Mouse (Mus musculus): ENCODE results near the gene Coro2b.

The Coro2b gene

DNA sequence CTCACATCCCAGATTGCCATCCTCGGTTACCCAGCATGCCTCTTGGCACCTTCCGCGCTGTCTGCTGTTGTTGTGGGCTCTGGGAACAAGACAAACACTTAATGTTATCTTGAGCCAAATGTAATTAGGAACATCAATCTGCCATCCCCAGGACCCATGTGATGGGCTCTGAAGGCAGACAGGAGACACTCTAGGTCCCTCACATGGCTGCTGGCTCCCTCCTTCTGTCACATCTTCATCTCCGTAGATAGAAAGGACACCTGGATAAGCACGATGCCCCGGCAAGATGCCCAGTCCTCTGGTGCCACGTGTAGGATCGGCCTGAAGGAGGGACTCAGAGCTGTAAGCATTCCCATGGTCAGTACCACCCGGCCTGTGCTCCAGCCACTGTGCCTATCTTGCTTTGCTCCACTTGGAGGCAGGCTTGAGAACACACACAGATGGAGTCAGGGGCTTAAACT, 2.4 kb upstream of the Coro2b start:
- DNase-seq (ENCODE audit: low spot score) = no peak

DNA sequence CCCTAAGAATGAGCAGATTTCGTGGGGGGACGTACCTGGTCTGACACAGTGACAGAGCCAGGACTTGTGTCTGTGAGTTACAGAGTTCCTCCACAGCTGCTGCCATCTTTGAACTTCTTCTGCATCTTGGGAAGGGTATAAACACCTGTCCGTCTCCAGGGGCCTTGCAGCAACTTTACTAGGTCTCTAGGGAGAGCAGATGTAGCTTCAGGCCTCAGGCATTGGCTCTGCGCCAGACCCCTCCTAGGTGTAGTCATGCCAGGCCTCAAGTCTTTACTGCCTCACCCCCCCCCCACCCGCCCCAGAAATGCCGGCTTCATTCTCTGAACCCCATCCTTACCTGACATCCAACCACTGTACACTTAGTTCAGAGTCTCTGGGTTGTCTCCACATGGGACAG, 1.1 kb upstream of the Coro2b start:
- DNase-seq (ENCODE audit: low spot score) = no peak

DNA sequence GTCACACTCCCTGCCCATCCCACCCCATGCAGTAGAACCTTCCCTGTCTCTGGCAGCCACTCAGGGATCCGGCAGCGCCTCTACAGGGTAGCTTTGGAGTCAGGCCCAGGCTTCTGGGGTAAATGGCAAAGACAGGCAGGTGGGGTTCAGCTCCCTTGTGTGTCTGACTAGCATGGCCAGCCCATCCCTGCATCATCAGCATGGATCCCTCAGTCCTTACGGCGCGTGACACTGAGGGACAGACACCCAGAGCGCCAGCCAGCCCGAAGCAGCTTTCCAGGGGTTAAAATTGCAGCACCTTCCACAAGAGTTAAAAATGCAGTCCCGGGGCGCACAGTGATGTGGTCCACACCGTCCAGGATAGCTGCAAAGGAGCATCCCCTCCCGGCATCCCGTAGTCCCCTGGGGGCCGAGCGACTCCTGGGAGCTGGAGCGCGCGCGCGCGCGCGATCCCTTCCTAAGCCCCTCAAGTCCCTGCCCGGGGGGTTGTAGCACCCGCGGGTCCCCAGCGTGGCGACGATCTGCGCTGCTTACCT, 657 bp downstream of the Coro2b start:
- DNase-seq (ENCODE audit: low spot score) = no peak

DNA sequence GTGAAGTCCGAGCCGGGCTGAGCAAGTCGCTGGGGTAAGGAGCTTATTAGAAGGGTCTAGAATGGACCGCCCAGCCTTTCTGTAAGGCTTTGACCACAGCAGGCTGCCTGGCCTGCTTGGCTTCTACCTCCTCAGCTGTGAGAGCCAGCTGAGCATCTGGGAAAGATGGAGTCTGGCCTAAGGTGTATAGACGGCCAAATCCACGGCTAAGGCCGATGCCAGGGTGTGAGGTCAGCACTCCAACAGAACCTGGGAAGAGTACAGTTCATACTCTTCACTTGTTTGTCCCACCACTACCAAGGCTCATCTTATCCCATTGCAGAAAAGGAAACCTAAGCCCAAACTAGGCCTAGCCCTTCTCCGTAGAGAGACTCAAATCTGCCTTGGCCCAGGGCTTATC, 1.3 kb downstream of the Coro2b start:
- DNase-seq (ENCODE audit: low spot score) = no peak

DNA sequence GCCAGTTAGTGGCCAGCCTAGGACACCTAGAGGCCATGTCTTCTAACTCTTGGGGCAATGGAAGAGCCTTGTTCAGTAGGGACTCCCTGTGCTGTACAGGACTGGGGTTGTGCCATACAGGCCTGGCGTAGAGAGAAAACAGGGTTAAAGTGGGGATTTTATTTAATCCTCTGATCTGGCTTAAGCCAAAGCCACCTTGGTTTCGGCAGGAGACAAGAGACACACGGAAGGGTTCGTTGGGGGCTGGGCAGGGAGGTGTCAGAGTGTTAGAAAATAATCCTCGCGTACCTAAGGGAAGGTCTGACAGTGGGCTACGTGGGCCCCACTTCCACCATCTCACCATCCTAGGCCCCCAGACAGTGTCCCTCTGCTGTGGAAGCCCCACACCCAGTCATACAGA, 2.2 kb downstream of the Coro2b start:
- DNase-seq (ENCODE audit: low spot score) = no peak

DNA sequence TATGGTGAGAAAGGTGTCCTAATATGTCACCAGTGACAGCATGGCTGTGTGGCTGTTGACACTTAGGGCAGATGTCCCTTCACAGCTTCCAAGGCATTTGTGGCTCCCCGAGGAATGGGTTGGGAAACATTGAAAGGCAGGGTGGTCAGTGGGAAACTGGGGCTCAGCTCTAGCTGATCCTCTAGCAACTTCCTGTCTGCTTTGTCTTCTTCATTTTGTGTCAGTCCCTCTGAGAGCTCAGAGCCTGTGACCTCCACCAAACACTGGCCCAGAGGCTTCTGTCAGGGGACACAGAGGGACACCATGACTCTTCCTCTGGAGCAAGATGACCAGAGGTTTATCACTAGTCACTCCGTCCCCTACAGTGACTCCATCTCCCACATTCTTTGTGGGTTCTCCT, 2.7 kb downstream of the Coro2b start:
- no peak for DNase-seq (ENCODE audit: low spot score)

DNA sequence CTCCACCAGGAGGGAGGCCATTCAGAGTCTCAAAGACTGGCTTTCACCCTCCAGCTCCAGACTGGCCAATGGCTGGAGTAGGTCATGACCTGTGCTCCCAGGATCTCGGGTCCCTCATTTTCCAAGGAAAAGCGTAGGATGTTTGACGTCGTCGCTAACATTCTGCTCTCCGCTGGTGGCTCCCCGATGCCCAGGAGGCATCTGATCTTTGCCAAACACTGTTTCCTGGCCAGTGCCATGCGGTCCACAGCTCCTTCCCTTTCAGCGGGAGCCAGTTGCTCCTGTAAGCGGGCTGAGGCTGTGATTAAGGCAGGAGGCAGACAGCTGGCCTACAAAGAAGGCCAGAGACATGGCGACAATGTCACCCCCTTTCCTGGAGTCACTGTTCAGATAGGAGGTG, 4.0 kb downstream of the Coro2b start:
- no peak for DNase-seq (ENCODE audit: low spot score)

DNA sequence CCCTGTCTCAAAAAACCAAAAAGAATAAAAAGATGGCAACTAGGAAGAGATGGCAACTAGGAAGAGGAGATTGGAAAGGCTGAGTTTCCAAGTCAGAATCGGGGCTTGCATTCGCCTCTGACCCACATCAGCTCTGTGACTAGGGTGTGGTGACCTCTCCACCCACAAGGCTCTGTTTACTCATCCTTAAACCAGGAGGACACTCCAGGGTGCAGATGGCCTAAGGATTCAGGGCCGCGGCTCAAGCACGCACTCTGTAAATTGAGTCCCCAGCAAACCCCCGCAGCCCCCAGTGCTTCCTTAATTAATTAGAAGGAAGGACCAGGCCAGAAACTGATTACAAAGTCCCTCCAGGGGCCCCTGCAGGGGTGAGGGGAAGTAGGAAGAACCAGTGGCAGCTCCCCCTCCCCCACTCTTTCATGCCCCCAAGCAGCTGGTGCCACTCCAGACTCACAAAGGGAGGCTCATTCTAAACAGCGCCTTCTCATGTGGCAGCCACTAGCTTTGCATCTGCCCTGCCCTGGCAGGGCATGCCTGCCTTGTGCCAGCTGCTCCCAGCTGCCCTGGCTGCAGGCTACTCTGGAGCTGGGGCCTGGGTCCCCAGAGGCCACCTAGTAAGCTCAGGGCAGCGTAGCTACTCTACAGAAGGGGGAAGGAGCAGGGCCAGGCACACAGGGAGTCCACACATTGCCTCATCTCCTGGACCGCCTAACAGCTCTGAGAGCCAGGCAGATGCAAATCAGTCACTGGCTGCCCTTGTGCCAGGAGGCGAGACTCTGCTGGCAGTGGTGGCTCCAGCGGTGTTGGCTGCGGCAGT, 5.2 kb downstream of the Coro2b start:
- DNase-seq (ENCODE audit: low spot score) = no peak

DNA sequence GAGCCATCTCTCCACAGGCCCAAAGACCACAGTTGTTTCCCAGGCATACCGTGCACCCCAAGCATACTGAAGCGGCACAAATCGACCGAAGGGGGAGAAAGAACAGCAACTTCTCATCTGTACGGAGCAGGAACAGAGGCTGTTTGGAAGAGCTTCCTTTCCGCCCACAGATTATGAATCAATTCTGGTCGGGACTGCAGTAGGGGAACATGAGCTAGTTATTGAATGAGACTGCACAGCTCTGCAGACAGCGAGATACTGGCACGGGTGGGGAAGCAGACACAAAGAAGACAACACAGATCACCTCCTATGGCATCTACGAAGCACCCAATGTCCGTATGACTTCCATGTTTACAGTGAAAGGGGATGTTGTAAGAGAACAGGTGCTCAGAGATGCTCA, 8.3 kb downstream of the Coro2b start:
- DNase-seq (ENCODE audit: low spot score) = no peak

DNA sequence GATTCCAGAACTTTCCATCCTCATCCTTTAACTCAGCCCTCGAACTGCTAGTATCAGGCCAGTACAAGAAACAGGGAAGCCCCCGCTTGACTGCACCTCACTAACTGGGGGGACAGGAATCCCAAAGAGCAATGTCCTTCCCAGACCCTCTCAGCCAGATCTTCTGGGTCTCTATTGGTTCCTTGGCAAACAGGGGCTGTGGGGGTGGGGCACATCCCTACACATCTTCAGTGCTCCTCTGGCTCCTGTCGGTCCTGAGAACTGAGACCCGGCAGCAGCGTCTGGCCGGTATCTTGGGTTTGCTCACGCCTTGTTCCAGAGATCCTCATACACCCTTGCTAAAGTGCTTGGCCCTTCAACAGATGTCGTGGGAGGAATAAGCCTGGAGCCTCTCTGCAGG, 10.0 kb downstream of the Coro2b start:
- DNase-seq (ENCODE audit: low spot score) = no peak

DNA sequence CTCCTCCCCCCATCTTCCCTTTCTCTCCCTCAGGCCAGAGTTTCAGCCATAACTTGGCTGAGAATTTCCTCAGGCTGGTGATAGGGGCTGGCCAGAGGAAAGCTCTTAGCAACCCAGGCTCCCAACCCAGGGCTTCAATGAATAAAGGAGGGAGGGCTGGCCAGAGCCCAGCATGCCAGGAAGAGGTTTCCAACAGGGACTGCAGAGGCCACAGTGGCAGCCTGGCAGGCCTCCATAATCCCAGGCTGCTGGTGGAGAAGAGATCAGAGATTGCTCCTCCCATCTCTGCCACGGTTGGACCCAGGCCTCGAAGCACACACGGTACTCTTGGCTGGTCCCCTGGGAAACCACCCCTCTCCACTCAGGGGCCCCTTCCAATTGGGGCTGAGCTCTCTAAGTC, 10.4 kb downstream of the Coro2b start:
- DNase-seq (ENCODE audit: low spot score) = no peak

DNA sequence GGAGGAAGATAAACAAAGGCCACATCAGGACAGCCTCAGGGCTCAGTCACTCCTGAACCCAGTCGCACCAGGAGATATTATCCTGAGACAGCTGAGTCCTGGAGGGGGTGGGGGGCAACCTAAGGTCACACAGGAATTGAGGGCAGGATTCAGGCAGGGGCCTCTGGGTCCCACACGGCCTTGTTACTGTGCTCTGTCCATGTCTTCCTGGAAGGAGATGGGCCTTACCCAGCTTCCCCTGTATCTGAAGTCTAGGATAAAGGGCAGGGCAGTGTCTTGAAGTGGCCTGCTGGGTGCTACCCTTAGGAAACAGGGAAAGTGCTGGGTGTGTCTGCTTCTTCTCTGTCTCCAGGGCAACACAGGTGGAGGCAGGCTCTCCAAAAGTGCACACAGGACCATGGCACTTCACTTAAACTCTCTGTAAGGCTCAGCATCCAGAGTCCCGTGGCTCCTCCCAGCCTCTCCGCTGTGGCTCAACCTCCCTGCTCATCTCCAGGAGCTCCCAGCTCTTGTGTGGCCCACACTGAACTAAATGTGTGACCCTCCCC, 12.0 kb downstream of the Coro2b start:
- DNase-seq (ENCODE audit: low spot score) = no peak

DNA sequence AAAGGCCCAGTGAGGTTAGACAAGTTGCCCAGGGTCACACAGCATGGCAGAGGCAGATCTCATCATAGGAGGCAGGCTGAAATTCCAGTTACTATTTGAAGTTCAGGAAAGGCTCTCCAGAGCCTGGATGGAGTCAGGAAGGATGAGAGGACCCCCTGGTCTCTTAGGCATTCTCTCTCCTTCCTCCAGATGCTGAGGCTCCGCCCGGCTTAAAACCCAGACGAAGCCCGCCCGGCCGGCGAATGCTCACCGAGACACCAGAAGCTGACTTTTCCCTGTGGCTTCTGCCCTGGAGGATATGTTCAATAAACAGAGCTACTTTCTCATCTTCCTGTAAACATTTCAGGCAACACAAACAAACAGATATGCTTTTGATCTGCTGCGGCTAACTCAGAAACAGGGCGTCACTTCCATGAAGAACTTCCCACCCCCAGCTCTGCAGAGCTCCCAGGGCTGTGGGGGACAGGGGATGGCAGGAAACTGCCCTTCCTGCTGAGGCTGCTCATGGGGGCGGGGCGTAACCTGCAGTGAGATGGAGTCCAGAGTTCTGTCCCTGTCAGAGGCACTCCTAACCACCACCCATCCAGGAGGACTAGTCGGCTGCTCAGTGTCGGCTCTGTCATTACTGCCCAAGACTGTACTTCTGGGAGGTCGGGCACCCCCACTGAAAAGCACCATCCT, 13.9 kb downstream of the Coro2b start:
- no peak for DNase-seq (ENCODE audit: low spot score)

DNA sequence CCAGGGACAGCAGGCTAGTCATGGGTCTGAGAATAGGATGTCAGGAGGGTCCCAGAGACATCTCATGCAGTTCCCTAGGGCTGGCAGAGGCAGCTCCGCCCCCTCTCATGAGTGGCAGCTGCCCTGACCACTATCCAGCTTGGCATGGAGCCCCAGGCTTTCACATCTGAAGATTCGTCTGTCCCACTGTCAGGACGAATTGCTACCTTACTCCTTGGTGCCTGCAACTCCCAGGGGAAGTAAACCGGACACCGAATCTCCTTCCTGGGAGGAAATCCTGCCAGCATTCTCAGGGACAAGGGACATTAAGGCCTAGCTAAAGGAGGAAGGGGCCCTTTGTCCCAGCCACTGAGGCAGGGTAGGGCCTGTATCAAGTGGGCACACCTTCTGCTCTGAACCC, 14.6 kb downstream of the Coro2b start:
- DNase-seq (ENCODE audit: low spot score) = no peak

DNA sequence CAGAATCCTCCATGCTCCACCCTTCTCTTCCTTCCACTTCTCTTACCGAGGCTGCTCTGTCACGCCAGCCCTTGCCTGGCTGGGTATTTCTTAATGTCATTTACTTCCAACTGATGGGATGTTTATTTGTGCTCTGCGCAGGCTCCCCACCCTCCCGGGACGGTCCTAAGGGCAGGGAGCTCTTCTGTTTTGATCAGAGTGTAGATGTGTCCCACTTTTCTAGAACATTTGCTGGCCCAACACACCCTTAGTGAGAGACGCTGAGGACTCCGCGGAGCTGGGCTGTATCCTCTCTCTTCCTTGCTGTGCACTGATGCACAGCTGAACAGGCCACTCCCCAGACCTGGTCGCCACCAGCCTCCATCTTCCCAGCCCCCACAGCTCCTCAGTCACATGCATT, 15.3 kb downstream of the Coro2b start:
- DNase-seq (ENCODE audit: low spot score) = no peak

DNA sequence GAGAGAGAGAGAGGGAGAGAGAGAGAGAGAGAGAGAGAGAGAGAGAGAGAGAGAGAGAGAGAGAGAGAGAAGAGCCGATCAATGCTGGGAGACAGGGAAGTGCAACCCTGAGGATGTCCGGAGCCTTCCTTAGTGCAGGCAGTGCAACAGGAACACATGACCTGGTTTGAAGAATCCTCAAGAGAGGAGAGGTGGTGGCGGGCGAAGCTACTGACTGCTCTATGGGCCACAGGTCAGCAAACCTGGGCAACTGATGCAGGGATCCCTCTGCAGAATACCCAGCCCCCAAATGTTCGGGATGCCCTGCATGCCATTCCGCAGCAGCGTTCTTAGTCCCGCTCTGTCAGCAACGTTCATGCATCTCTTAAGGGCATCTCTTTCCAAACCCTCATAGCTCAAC, 15.9 kb downstream of the Coro2b start:
- DNase-seq (ENCODE audit: low spot score) = no peak

DNA sequence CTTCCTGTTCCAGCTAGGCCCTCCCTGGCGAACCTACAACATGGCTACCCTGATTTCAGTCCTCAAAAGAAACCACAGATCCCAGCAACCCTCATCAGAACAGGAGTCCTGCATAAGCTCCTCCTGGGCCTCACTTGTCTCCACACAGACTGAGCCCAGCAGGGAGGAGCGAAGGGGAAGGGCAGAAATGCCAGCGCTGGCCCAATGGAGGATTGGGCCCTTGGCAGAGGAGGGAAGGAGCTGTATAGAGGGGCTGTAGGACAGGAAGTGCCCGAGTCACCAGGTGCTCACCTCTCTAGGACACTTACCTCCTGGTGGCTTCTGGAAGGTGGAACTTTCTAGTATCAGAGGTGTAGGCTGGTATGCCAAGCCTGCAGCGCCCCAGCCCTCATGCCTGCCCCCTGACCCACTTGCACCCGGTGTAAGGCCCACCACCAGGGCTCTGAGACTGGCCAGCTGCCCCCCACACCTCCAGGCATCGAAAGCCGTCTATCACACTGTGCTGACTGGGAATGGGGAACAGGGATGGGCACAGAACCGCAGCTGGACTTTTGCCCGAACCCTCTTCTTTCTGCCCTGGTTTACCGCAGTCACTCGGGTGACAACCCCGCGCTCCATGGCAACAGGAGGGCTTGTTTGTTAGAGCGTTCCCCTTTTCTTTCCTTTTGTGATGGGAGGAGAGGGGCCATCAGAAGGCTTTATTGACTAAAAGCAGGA, 16.9 kb downstream of the Coro2b start:
- DNase-seq (ENCODE audit: low spot score) = no peak

DNA sequence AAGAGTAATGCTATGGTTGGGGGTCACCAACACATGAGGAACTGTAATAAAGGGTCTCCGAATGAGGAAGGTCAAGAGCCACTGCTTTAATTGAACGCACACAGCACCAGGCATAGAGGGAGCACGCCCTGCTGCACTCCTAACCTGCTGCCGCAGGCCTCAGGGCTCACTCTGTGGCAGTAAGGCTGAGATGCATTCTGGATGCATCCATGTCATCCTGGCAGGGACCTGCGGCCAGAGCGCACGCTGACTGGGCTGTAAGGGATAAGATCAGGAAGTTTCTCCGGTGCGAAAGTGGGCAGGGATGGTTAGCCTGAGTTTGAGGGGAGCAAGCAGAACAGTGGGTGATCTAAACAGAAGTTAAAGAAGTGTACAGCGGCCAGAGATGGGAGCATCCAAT, 17.5 kb downstream of the Coro2b start:
- DNase-seq (ENCODE audit: low spot score) = no peak

DNA sequence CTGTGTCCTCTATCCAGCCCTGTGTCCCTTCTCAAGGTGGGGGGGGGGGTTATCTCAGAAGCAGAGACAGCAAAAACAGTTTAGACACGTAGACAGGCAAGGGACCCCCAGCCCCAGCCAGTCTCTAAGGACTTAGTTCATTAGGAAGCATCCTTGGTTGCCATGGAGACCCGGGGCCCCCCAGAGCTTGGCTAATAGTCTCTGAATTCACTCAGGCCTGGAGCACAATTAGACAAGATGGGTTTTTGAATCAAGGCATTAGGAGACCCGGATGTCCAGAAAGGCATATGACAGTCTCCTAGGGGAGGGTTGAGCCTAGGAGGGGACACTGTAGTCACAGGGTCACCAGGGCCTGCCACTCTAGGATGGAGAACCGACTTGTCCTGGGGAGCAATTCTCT, 18.3 kb downstream of the Coro2b start:
- DNase-seq (ENCODE audit: low spot score) = no peak

DNA sequence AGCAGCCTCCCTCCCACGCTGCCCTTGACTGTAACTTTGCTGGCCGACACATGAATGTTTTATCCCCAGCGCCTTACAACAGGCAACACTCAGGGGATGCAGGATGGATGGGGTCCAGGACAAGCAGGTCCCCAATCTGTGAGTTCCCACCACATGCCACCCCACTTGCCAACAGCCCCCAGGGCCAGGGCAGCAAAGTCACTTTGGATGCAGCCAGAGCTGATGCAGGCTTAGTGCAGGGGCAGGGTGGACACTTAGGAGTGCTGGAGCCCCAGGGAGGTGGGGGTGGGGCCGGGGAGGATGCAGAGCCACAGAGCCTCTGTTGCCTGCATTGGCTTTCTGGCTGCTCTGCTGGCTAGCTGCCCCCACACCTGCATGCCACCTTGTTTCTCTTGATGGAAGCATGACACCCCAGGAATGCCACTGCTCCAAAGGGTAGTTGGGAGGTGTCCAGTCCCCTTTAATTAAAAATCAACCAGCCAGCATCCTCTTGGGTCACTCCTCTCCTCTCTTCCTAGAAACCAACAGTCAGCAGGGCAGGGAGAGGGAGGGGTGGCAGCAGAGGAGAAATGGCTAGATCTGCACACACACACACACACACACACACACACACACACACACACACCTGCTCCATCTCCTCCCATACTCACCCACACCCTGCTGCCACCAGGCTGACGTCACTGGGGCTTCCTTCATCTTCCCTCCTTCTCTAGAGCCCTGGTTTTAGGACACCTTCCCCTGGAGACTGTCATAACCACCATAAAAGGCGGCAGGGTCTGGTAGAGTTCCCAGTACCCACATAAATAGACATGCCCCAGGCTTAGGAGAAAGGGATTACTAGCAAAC, 19.5 kb downstream of the Coro2b start:
- DNase-seq (ENCODE audit: low spot score) = no peak

DNA sequence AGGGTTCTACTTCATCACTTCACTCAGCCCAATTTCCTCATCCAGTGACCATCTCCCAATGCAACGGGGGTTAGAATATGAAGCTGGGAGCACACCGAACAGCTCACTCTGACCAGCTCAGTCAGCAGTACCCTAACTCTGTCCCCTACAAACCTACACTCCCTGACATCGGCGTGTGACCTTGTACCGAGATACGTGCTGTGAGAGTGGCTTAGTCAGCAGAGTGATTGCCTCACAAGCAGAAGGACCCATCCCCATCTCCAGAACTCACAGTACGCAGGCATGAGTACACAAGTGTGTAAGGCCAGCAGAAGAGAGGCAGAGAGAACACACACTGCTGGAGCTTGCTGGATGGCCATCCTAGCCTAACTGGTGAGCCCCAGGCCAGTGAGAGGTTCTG, 21.7 kb downstream of the Coro2b start:
- no peak for DNase-seq (ENCODE audit: low spot score)
